15 mouse cellular contexts compared by ENCODE assay signal in genomic region chr9:71072502-71072901, GRCm38 (mm10).
"Had no signal": no experiment of that assay in that cellular context is flagged by ENCODE, and none has a peak within 500 bp of the region (broad histone marks: within the 10 kb centered on the region; RNA-seq: fewer than 3 reads in every experiment).

No protein-coding gene starts in this region.

- H3K4me2 ChIP-seq: kidney, embryonic 15.5 days; liver, embryonic 11.5 days; liver, embryonic 15.5 days; midbrain, embryonic 15.5 days; neural tube, embryonic 13.5 days had no signal

- H3K4me3 ChIP-seq: kidney, embryonic 15.5 days; liver, embryonic 15.5 days; midbrain, embryonic 15.5 days; neural tube, embryonic 13.5 days had no signal

- DNase-seq: kidney, adult 2 months; kidney, postnatal 14 days; left cerebral cortex, postnatal 4 days; lung, adult 2 months; lung, postnatal 36 days; retina, postnatal 1 day; right cerebral cortex, postnatal 4 days; thymus, adult 18-20 months; thymus, postnatal 14 days had no signal

- H3K27ac ChIP-seq: kidney, embryonic 15.5 days; liver, embryonic 15.5 days; midbrain, embryonic 15.5 days; neural tube, embryonic 13.5 days had no signal

- H3K9me3 ChIP-seq: kidney, embryonic 15.5 days; liver, embryonic 15.5 days; midbrain, embryonic 15.5 days; neural tube, embryonic 13.5 days had no signal

- ATAC-seq: lung, postnatal 0 days; midbrain, embryonic 15.5 days had no signal

- H3K9ac ChIP-seq: kidney, embryonic 15.5 days; liver, embryonic 15.5 days; midbrain, embryonic 15.5 days; neural tube, embryonic 13.5 days had no signal

- H3K4me1 ChIP-seq: liver, embryonic 15.5 days; midbrain, embryonic 15.5 days; neural tube, embryonic 13.5 days had no signal

- H3K36me3 ChIP-seq: kidney, embryonic 15.5 days; liver, embryonic 15.5 days; midbrain, embryonic 15.5 days; neural tube, embryonic 13.5 days had no signal

- H3K27me3 ChIP-seq: kidney, embryonic 15.5 days; liver, embryonic 15.5 days; midbrain, embryonic 15.5 days; neural tube, embryonic 13.5 days had no signal
